Mouse (Mus musculus) forebrain, embryonic 15.5 days (tissue): ENCODE measurements around the gene Slc4a5. TPM values are rescaled to one million over a fixed set of nuclear protein-coding genes. Genes with fewer than 3 reads are reported as not detected.

Source experiments
- ATAC-seq: fragments of 200-750 bp; cut with Nextera tagmentation; replicated peaks from 2 replicates; pipeline ENCODE4 v1.8.0; 2017; ENCODE audit warnings: mild to moderate bottlenecking, moderate TSS enrichment, moderate library complexity
- H3K27ac ChIP-seq: fragments of 300-500 bp; sonication (generic); replicated peaks from 2 replicates; pipeline ENCODE4 v1.5.1; 2015; ENCODE audit warnings: mild to moderate bottlenecking, inconsistent platforms
- H3K27me3 ChIP-seq: fragments of 300-500 bp; sonication (generic); 2 replicates; pipeline ENCODE4 v1.6.1; 2015; ENCODE audit warnings: inconsistent platforms
- H3K36me3 ChIP-seq: fragments of 300-500 bp; sonication (generic); 2 replicates; pipeline ENCODE4 v1.6.1; 2015; ENCODE audit warnings: mild to moderate bottlenecking, inconsistent platforms
- H3K4me1 ChIP-seq: fragments of 300-500 bp; sonication (generic); 2 replicates; pipeline ENCODE4 v1.6.1; 2015; ENCODE audit warnings: inconsistent platforms
- H3K4me2 ChIP-seq: fragments of 300-500 bp; sonication (generic); replicated peaks from 2 replicates; pipeline ENCODE4 v1.6.1; 2015; ENCODE audit warnings: mild to moderate bottlenecking, inconsistent platforms
- H3K4me3 ChIP-seq: fragments of 300-500 bp; sonication (generic); 2 replicates; pipeline ENCODE4 v1.5.1; 2015; ENCODE audit warnings: mild to moderate bottlenecking, inconsistent platforms
- H3K9ac ChIP-seq: fragments of 300-500 bp; sonication (generic); replicated peaks from 2 replicates; pipeline ENCODE4 v1.6.1; 2015; ENCODE audit warnings: mild to moderate bottlenecking, inconsistent platforms
- H3K9me3 ChIP-seq: fragments of 300-500 bp; sonication (generic); 2 replicates; pipeline ENCODE4 v1.6.1; 2016; ENCODE audit warnings: inconsistent platforms
- WGBS: fragments of 180-500 bp; shearing (Covaris S2); methylation state at CpG from one replicate; pipeline ENCODE4 v1.1.7; 2015; ENCODE audit warnings: mixed read lengths; 5-methylcytosine and 5-hydroxymethylcytosine counted together
- polyA plus RNA-seq: library from polyadenylated mRNA; unstranded; fragments of >200 nt; fragmentation: Nextera tagmentation; extraction: Ambion mirVana; gene quantifications from 2 replicates; pipeline ENCODE4 v1.2.1, GENCODE M21; 2015

Gene Slc4a5
- polyA plus RNA-seq, 1 experiment from 2014 or later: 0.85 TPM

- peaks cover 9% of the 10 kb centered on the region for H3K4me1 ChIP-seq
- H3K9me3 ChIP-seq: no peaks in the 10 kb centered on the region
- H3K9ac ChIP-seq: no peak overlapping the region
- WGBS: 1% methylated on average over 9 of the region's 9 CpGs
- no peaks in the 10 kb centered on the region for H3K36me3 ChIP-seq
- peaks cover 11% of the 10 kb centered on the region; the same call in 1 of the 2 replicates for H3K27me3 ChIP-seq
- peak overlapping the region; percentile 22; the same call in 1 of the 2 replicates for H3K4me2 ChIP-seq
- H3K4me3 ChIP-seq: no peak overlapping the region
- no peak for ATAC-seq
- no peak overlapping the region for H3K27ac ChIP-seq
These were observed 17.5 kb downstream of the Slc4a5 start for GRCm38 (mm10) chr6:83237123-83237522.

DNA sequence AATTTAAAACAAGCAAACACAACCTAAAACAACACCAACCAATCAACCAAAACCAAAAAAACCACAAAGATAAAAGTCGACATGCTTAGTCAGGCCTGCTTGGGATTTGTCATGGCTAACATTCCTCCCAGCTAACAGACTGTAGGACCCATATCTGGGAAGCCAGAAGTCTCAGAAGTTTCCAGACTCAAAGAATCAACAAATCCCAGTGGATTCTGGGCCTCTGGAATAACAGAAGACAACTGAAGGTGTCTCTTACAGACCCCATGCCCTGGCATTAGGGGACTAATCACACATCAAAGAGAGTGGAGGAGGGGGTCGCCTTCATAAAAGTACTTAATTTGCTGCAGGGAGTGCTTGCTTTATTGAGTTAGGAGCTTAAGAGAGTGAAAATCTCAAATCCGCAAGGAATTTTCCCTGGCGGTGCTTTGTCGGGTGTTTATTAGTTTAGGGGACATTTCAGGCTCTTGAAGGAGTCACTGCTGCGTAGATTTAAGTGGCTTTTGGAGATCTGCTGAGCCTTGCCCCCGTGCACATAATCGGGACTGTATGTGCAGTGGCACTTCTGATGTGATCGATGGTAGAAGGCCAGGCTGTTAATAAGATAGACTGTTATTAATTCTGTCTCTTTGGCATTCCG is 24.9 kb downstream of the Slc4a5 start:
- WGBS: 22% methylated on average over 10 of the region's 10 CpGs
- ATAC-seq: no peak

DNA sequence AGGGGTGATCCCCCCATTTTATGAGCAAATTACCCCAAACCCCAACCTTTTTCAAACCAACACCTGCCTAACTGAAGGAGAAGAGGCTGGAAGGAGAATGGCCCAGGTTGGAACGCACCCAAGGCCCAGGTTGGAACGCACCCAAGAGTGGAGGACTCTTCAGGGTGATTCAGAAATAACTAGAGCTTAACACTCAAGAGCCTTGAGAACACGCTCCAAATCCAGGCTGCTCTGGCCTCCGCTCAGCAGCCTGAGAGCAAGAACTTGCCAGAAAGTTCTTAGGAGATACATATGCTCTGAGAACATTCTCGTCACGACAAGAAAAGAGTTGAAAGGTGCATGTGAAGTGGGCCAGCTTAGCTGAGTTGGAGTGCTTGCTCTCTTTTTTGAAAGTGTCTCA is 25.5 kb downstream of the Slc4a5 start:
- no peak overlapping the region for H3K4me2 ChIP-seq
- no peak overlapping the region for H3K27ac ChIP-seq
- H3K9ac ChIP-seq: no peak overlapping the region
- no peaks in the 10 kb centered on the region for H3K27me3 ChIP-seq
- WGBS: 66% methylated on average over 6 of the region's 6 CpGs
- H3K4me1 ChIP-seq: no peaks in the 10 kb centered on the region
- ATAC-seq: no peak
- no peaks in the 10 kb centered on the region for H3K9me3 ChIP-seq
- no peaks in the 10 kb centered on the region for H3K36me3 ChIP-seq
- no peak overlapping the region for H3K4me3 ChIP-seq

More for the DNA sequence above, 24.9 kb downstream of the Slc4a5 start:
- Histone ChIP-seq H3K4me1 (no peaks in the 10 kb centered on the region), H3K4me3 (no peak overlapping the region), H3K36me3 (no peaks in the 10 kb centered on the region), H3K27me3 (no peaks in the 10 kb centered on the region), H3K9ac (no peak overlapping the region), H3K4me2 (no peak overlapping the region), H3K9me3 (no peaks in the 10 kb centered on the region), H3K27ac (no peak overlapping the region)

DNA sequence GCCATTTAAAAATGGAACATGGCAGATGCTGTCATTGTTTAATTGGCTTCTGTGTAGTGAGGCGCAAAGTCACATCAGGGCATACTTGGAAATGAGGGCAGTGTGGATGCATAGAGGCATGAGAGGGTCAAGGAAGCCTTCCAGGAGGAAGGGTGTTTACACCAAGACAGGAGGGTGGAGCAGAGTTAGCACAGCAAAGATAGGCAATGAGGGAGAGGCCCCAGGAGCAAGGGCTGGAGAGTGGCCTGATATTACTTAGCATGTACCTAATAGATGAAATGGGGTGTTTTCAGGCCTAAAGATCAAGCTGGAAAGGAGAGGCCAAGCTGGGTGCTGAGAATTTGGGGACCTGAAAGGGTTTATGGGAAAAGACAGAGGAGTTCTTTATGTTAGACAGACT is 26.4 kb downstream of the Slc4a5 start:
- Histone ChIP-seq H3K27ac (no peak overlapping the region), H3K4me2 (no peak overlapping the region), H3K4me3 (no peak overlapping the region), H3K4me1 (no peaks in the 10 kb centered on the region), H3K9ac (no peak overlapping the region), H3K36me3 (no peaks in the 10 kb centered on the region), H3K27me3 (no peaks in the 10 kb centered on the region), H3K9me3 (no peaks in the 10 kb centered on the region)
- no peak for ATAC-seq
- WGBS: 89% methylated on average over 1 of the region's 1 CpGs

DNA sequence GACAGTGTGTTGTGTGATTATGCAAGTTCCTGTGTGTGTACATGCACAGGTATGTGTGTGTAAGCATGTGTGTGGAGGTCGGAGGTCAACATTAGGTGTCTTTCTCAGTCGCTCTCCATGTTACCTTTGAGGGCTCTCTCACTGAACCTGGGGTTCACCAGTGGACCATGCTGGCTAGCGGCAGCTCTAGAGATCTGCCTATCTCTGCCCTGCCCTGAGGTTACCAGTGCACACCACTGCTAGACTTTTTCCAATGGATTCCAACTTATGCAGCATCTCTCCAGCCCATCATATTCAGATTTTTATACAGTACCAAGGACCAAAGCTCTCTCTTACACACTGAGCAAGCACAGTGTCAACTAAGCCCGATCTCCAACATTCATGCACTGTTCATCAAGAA is 27.1 kb downstream of the Slc4a5 start:
- Histone ChIP-seq H3K9me3 (no peaks in the 10 kb centered on the region), H3K27me3 (no peaks in the 10 kb centered on the region), H3K4me2 (no peak overlapping the region), H3K36me3 (no peaks in the 10 kb centered on the region), H3K4me3 (no peak overlapping the region), H3K4me1 (no peaks in the 10 kb centered on the region), H3K27ac (no peak overlapping the region), H3K9ac (no peak overlapping the region)
- ATAC-seq: no peak
- 96% methylated on average over 4 of the region's 4 CpGs for WGBS

- no peak overlapping the region for H3K4me3 ChIP-seq
- no peak overlapping the region for H3K27ac ChIP-seq
- H3K9ac ChIP-seq: no peak overlapping the region
- no peaks in the 10 kb centered on the region for H3K27me3 ChIP-seq
- 92% methylated on average over 2 of the region's 2 CpGs for WGBS
- no peaks in the 10 kb centered on the region for H3K9me3 ChIP-seq
- H3K4me2 ChIP-seq: no peak overlapping the region
- no peaks in the 10 kb centered on the region for H3K4me1 ChIP-seq
- ATAC-seq: no peak
- no peaks in the 10 kb centered on the region for H3K36me3 ChIP-seq
These were observed 27.5 kb downstream of the Slc4a5 start for GRCm38 (mm10) chr6:83247153-83247552.

GRCm38 (mm10) chr6:83254242-83254641 is 34.6 kb downstream of the Slc4a5 start:
- 62% methylated on average over 7 of the region's 7 CpGs for WGBS
- ATAC-seq: no peak
- Histone ChIP-seq H3K4me1 (no peaks in the 10 kb centered on the region), H3K9me3 (no peaks in the 10 kb centered on the region), H3K4me3 (no peak overlapping the region), H3K27me3 (no peaks in the 10 kb centered on the region), H3K36me3 (no peaks in the 10 kb centered on the region), H3K27ac (no peak overlapping the region), H3K9ac (no peak overlapping the region), H3K4me2 (no peak overlapping the region)

DNA sequence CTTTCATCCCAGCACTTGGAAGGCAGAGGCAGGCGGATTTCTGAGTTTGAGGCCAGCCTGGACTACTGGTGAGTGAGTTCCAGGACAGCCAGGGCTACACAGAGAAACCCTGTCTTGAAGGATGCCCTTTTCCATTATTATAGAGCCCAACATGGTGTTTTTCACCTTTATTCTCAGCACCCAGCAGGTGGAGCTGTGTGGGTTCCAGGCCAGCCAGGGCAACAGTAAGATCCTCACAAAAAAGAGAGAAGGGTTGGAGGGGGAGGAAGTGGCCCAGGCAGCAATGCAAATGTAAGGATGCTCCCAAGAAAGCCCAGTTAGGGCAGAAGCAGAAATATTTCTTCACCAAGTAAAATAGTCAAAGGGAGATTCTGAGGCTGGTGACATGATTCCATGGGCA is 44.9 kb downstream of the Slc4a5 start:
- Histone ChIP-seq H3K4me1 (peaks cover 11% of the 10 kb centered on the region), H3K4me3 (no peak overlapping the region), H3K9ac (no peak overlapping the region), H3K36me3 (no peaks in the 10 kb centered on the region), H3K9me3 (no peaks in the 10 kb centered on the region), H3K27ac (no peak overlapping the region), H3K4me2 (no peak overlapping the region), H3K27me3 (no peaks in the 10 kb centered on the region)
- WGBS: 93% methylated on average over 1 of the region's 1 CpGs
- no peak for ATAC-seq

DNA sequence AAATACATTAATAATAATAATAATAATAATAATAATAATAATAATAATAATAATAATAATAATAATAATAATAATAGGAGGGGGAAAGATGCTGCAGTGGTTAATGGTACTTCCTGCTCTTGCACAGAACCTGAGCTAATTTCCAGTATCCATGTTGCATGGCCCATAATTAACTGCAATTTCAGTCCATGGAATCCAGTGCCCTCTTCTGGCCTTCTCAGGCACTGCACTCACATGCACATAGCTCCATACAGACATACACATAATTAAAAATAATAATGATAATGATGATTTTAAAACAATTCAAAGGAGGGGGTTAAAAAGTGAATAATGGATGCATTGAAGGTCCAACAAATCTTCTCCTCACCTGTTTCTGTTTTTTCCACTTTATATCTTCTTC is 45.6 kb downstream of the Slc4a5 start:
- Histone ChIP-seq H3K4me1 (peaks cover 11% of the 10 kb centered on the region), H3K9ac (no peak overlapping the region), H3K36me3 (no peaks in the 10 kb centered on the region), H3K27me3 (no peaks in the 10 kb centered on the region), H3K4me3 (no peak overlapping the region), H3K4me2 (no peak overlapping the region), H3K9me3 (no peaks in the 10 kb centered on the region), H3K27ac (no peak overlapping the region)
- no peak for ATAC-seq

GRCm38 (mm10) chr6:83265653-83266052 is 46.0 kb downstream of the Slc4a5 start:
- ATAC-seq: no peak
- Histone ChIP-seq H3K4me2 (no peak overlapping the region), H3K4me1 (peaks cover 11% of the 10 kb centered on the region), H3K27me3 (no peaks in the 10 kb centered on the region), H3K36me3 (no peaks in the 10 kb centered on the region), H3K9me3 (no peaks in the 10 kb centered on the region), H3K9ac (no peak overlapping the region), H3K27ac (no peak overlapping the region), H3K4me3 (no peak overlapping the region)
- WGBS: 69% methylated on average over 4 of the region's 4 CpGs

DNA sequence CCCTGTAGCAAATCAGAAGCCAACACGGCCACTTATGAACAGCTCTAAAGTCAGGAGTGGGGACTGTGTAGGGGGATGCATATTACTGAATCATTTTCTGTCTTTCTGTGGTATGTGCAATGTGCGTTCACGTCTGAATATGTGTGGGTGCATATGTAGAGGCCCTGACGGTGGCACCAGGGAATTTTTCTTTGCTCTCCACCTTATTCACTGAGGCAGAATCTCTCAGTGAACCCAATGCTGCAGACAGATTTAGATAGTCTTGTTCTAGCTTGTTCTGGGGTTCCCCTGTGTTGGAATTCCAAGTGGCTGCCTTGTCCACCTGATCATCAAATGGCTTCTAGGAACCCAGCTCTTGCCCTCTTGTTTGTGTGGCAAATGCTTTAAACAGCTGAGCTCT is 48.0 kb downstream of the Slc4a5 start:
- Histone ChIP-seq H3K4me2 (peak overlapping the region; percentile 55), H3K36me3 (no peaks in the 10 kb centered on the region), H3K27me3 (no peaks in the 10 kb centered on the region), H3K9ac (peak overlapping the region; percentile 39), H3K9me3 (no peaks in the 10 kb centered on the region), H3K4me1 (peaks cover 11% of the 10 kb centered on the region), H3K27ac (peak overlapping the region; percentile 91), H3K4me3 (peak overlapping the region; percentile 48)
- no peak for ATAC-seq
- 52% methylated on average over 4 of the region's 4 CpGs for WGBS

DNA sequence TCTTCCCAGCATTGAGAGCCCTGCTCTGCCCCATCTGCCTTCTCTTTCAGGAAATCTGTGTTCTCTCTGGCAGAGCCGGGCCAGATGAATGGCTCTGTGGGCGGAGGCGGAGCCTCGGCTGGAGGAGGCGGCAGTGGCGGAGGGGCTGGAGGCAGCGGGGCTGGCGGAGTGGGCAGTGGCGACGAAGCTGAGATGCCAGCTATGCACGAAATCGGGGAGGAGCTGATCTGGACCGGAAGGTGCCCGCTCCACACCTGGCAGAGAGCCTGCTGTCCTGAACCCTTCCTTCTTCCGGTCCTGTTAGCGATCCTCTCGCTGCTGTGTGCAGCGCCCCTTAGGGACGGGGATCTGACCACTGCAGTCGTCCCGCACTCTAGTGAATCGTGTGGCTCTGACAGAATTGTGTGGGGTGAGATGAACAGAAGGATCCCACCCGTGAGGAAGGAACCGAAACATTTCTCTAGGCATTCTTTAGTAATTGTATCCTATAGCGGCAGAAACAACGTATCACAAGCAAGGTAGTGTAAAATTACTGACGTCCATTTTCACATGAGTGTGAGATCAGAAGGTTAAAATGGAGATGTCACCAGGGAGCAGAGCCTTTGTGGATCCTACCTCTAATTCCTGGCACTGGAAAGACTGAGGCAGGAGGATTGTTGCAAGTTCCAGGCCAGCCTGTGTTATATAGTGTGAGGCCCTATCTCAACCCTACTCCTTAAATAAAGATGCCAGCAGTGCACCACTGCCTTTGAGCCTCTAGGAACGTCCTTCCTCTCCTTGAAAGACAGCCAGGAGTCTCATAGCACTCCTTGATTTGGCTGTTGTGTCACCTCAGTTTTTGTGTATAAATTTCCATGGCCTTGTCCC is 48.7 kb downstream of the Slc4a5 start:
- Histone ChIP-seq H3K9me3 (no peaks in the 10 kb centered on the region), H3K4me2 (peak overlapping the region; percentile 55), H3K36me3 (no peaks in the 10 kb centered on the region), H3K4me3 (peak overlapping the region; percentile 48), H3K27me3 (no peaks in the 10 kb centered on the region), H3K27ac (peak overlapping the region; percentile 91), H3K9ac (peak overlapping the region; percentile 65), H3K4me1 (peaks cover 11% of the 10 kb centered on the region)
- 1% methylated on average over 28 of the region's 28 CpGs for WGBS
- ATAC-seq: peak; percentile 96
